Mouse (Mus musculus) midbrain, postnatal 0 days (tissue): ENCODE measurements at regions not wholly inside any gene's neighbourhood (a gene's known extent, or its start where the extent isn't known, plus 50 kb on each side); places are given as distances from the start of the nearest gene placed in this dataset.

Experiments
- ATAC-seq: fragments of 200-750 bp; cut with Nextera tagmentation; 2 replicates; pipeline ENCODE4 v1.8.0; 2017; ENCODE audit warnings: moderate number of reproducible peaks, mild to moderate bottlenecking, moderate TSS enrichment, moderate library complexity; ENCODE audit not compliant: low FRiP score
- DNase-seq: peaks from one replicate; pipeline ENCODE4 v3.0.0-alpha.2; 2015; ENCODE audit warnings: low spot score
- H3K27ac ChIP-seq: fragments of 300-500 bp; sonication (generic); 2 replicates; pipeline ENCODE4 v1.5.1; 2014; ENCODE audit warnings: low read depth, mild to moderate bottlenecking, low read length, mixed read lengths
- H3K27me3 ChIP-seq: fragments of 300-500 bp; sonication (generic); 2 replicates; pipeline ENCODE4 v1.6.1; 2014; ENCODE audit warnings: low read length, control low read depth, mixed read lengths; ENCODE audit not compliant: insufficient read depth
- H3K36me3 ChIP-seq: fragments of 300-500 bp; sonication (generic); 2 replicates; pipeline ENCODE4 v1.6.1; 2014; ENCODE audit warnings: low read length, control low read depth, mixed read lengths; ENCODE audit not compliant: insufficient read depth
- H3K4me1 ChIP-seq: fragments of 300-500 bp; sonication (generic); 2 replicates; pipeline ENCODE4 v1.6.1; 2014; ENCODE audit warnings: mild to moderate bottlenecking, control low read depth, antibody characterized with exemption, low read length, mixed read lengths; ENCODE audit not compliant: insufficient read depth
- H3K4me2 ChIP-seq: fragments of 300-500 bp; sonication (generic); 2 replicates; pipeline ENCODE4 v1.6.1; 2014; ENCODE audit warnings: low read depth, mild to moderate bottlenecking, low read length, mixed read lengths; ENCODE audit not compliant: poor library complexity, severe bottlenecking
- H3K4me3 ChIP-seq: fragments of 300-500 bp; sonication (generic); 2 replicates; pipeline ENCODE4 v1.5.1; 2014; ENCODE audit warnings: low read depth, mild to moderate bottlenecking, low read length, moderate library complexity
- H3K9ac ChIP-seq: fragments of 300-500 bp; sonication (generic); replicated peaks from 2 replicates; pipeline ENCODE4 v1.6.1; 2014; ENCODE audit warnings: mild to moderate bottlenecking, low read length, moderate library complexity, mixed read lengths; ENCODE audit not compliant: poor library complexity, severe bottlenecking
- H3K9me3 ChIP-seq: fragments of 300-500 bp; sonication (generic); 2 replicates; pipeline ENCODE4 v1.6.1; 2016; ENCODE audit warnings: low read length, control low read depth
- CTCF ChIP-seq: IDR thresholded peaks from 2 replicates; pipeline ENCODE4 v1.5.1; 2016; ENCODE audit warnings: antibody characterized with exemption, mild to moderate bottlenecking
- WGBS: fragments of 180-500 bp; shearing (Covaris S2); extraction: QIAGEN DNeasy Blood & Tissue Kit; methylation state at CpG from one replicate; pipeline ENCODE4 v1.1.7; 2014; 5-methylcytosine and 5-hydroxymethylcytosine counted together

- WGBS: 61% methylated on average over 18 of the region's 18 CpGs
- Histone ChIP-seq H3K27ac (no peak overlapping the region), H3K4me2 (no peak overlapping the region), H3K9ac (no peak overlapping the region), H3K27me3 (no peaks in the 10 kb centered on the region), H3K4me1 (no peaks in the 10 kb centered on the region; the same call in 1 of the 2 replicates), H3K9me3 (no peaks in the 10 kb centered on the region), H3K36me3 (no peaks in the 10 kb centered on the region), H3K4me3 (no peak overlapping the region)
- ATAC-seq (no peak), DNase-seq (no peak)
- peak; percentile 2; the same call in 1 of the 2 replicates for TF ChIP-seq CTCF
These were observed 109.8 kb upstream of the Prox1 start for GRCm38 (mm10) chr1:190280081-190280858.

GRCm38 (mm10) chr1:190274911-190275310 lies 104.4 kb upstream of the Prox1 start:
- H3K27me3 ChIP-seq: no peaks in the 10 kb centered on the region
- no peaks in the 10 kb centered on the region for H3K36me3 ChIP-seq
- no peak overlapping the region for H3K4me2 ChIP-seq
- no peak for TF ChIP-seq CTCF
- no peak for ATAC-seq
- no peak overlapping the region for H3K4me3 ChIP-seq
- WGBS: 72% methylated on average over 6 of the region's 6 CpGs
- H3K9me3 ChIP-seq: no peaks in the 10 kb centered on the region
- H3K9ac ChIP-seq: no peak overlapping the region
- no peak for DNase-seq
- H3K4me1 ChIP-seq: no peaks in the 10 kb centered on the region
- no peak overlapping the region for H3K27ac ChIP-seq

- Histone ChIP-seq H3K4me2 (no peak overlapping the region), H3K27me3 (no peaks in the 10 kb centered on the region), H3K4me1 (no peaks in the 10 kb centered on the region), H3K9ac (no peak overlapping the region), H3K9me3 (no peaks in the 10 kb centered on the region), H3K4me3 (no peak overlapping the region), H3K27ac (no peak overlapping the region), H3K36me3 (no peaks in the 10 kb centered on the region)
- TF ChIP-seq CTCF: no peak
- DNase-seq: no peak
- ATAC-seq: no peak
- WGBS: 34% methylated on average over 17 of the region's 17 CpGs
These were observed 100.4 kb upstream of the Prox1 start for GRCm38 (mm10) chr1:190270784-190271385.

- Histone ChIP-seq H3K27ac (no peak overlapping the region), H3K4me3 (no peak overlapping the region), H3K4me1 (no peaks in the 10 kb centered on the region), H3K27me3 (no peaks in the 10 kb centered on the region; the same call in 1 of the 2 replicates), H3K4me2 (no peak overlapping the region), H3K9me3 (no peaks in the 10 kb centered on the region), H3K9ac (no peak overlapping the region), H3K36me3 (no peaks in the 10 kb centered on the region)
- no peak for DNase-seq
- WGBS: 90% methylated on average over 7 of the region's 7 CpGs
- ATAC-seq: no peak
- TF ChIP-seq CTCF: no peak
These were observed 98.7 kb upstream of the Prox1 start for GRCm38 (mm10) chr1:190269181-190269580.

GRCm38 (mm10) chr1:190265085-190265780 lies 94.7 kb upstream of the Prox1 start:
- Histone ChIP-seq H3K27me3 (no peaks in the 10 kb centered on the region; the same call in 1 of the 2 replicates), H3K9ac (no peak overlapping the region), H3K27ac (no peak overlapping the region), H3K4me3 (no peak overlapping the region), H3K36me3 (no peaks in the 10 kb centered on the region), H3K4me1 (no peaks in the 10 kb centered on the region; the same call in 1 of the 2 replicates), H3K9me3 (no peaks in the 10 kb centered on the region), H3K4me2 (no peak overlapping the region)
- no peak for DNase-seq
- no peak for TF ChIP-seq CTCF
- ATAC-seq: no peak
- 76% methylated on average over 9 of the region's 9 CpGs for WGBS

- WGBS: 85% methylated on average over 8 of the region's 8 CpGs
- H3K4me3 ChIP-seq: no peak overlapping the region
- ATAC-seq: no peak
These were observed 94.0 kb upstream of the Prox1 start for GRCm38 (mm10) chr1:190264501-190264900.

More at GRCm38 (mm10) chr1:190264501-190264900, 94.0 kb upstream of the Prox1 start:
- Histone ChIP-seq H3K9ac (no peak overlapping the region), H3K9me3 (no peaks in the 10 kb centered on the region), H3K4me2 (no peak overlapping the region), H3K36me3 (no peaks in the 10 kb centered on the region), H3K27ac (no peak overlapping the region), H3K4me1 (no peaks in the 10 kb centered on the region; the same call in 1 of the 2 replicates), H3K27me3 (no peaks in the 10 kb centered on the region; the same call in 1 of the 2 replicates)
- no peak for TF ChIP-seq CTCF
- no peak for DNase-seq
